ENCODE assay signal across 18 mouse cellular contexts in genomic region chr12:82744826-82745225, GRCm38 (mm10).
DNase-seq lines count a peak whose midpoint lies in the region; ATAC-seq and TF ChIP-seq lines count a peak whose summit lies in the region.
"Had no signal": no experiment of that assay in that cellular context is flagged by ENCODE, and none has a peak within 500 bp of the region (broad histone marks: within the 10 kb centered on the region; RNA-seq: fewer than 3 reads in every experiment).

No protein-coding gene starts in this region.

- no peak for ATAC-seq in lung, postnatal 0 days
- ATAC-seq: CD4-positive, CD25-positive, alpha-beta regulatory T cell, adult 4 months; forebrain, embryonic 13.5 days; forebrain, embryonic 15.5 days; forebrain, postnatal 0 days had no signal

- H3K27me3 ChIP-seq in heart, embryonic 10.5 days (ENCODE audit: insufficient read depth, poor library complexity, severe bottlenecking), result no peaks in the 10 kb centered on the region
- H3K27me3 ChIP-seq in CH12.LX (replicated peaks), result no peaks in the 10 kb centered on the region
- no peaks in the 10 kb centered on the region for H3K27me3 ChIP-seq in lung, postnatal 0 days (replicated peaks; ENCODE audit: insufficient read depth, low read length)
- H3K27me3 ChIP-seq: embryonic facial prominence, embryonic 12.5 days; forebrain, embryonic 13.5 days; forebrain, embryonic 15.5 days had no signal

- TF ChIP-seq POLR2A in CH12.LX (IDR thresholded peaks at IDR 0.05; ENCODE audit: low read depth, low read length), result no peak

- in situ Hi-C loops in CH12.LX (cut with MboI; ENCODE audit: low pct_ligation_motif_present, low pct_unique_long_range_greater_than_20kb, low sequenced_read_pairs), result no loop called here

- TF ChIP-seq EP300 in CH12.LX (IDR thresholded peaks at IDR 0.05; ENCODE audit: low read length), result no peak
- no peak for TF ChIP-seq EP300 in lung, postnatal 0 days (IDR thresholded peaks at IDR 0.05)

- H3K36me3 ChIP-seq in heart, embryonic 10.5 days, result no peaks in the 10 kb centered on the region
- H3K36me3 ChIP-seq in CH12.LX (replicated peaks in 1 of 2; ENCODE audit: control insufficient read depth in 1 of 2, insufficient read depth in 1 of 2, low read length in 1 of 2), result no peaks in the 10 kb centered on the region
- no peaks in the 10 kb centered on the region for H3K36me3 ChIP-seq in lung, postnatal 0 days (ENCODE audit: insufficient read depth, low read length)
- H3K36me3 ChIP-seq: embryonic facial prominence, embryonic 10.5 days; embryonic facial prominence, embryonic 12.5 days; forebrain, embryonic 15.5 days had no signal

- intact Hi-C loops in heart, postnatal 10 days (cut with DNase I), result no loop called here

- H3K9me3 ChIP-seq in heart, embryonic 10.5 days, result no peaks in the 10 kb centered on the region
- H3K9me3 ChIP-seq in CH12.LX (replicated peaks; ENCODE audit: low read length), result no peaks in the 10 kb centered on the region
- H3K9me3 ChIP-seq in lung, postnatal 0 days (ENCODE audit: low read length), result no peaks in the 10 kb centered on the region
- H3K9me3 ChIP-seq: embryonic facial prominence, embryonic 10.5 days; embryonic facial prominence, embryonic 12.5 days; forebrain, embryonic 13.5 days; forebrain, embryonic 15.5 days had no signal

- no peak overlapping the region for H3K4me2 ChIP-seq in CH12.LX (ENCODE audit: insufficient read depth, low read depth, poor library complexity, severe bottlenecking)
- H3K4me2 ChIP-seq in lung, postnatal 0 days (replicated peaks; ENCODE audit: low read depth, low read length), result no peak overlapping the region
- H3K4me2 ChIP-seq: embryonic facial prominence, embryonic 12.5 days; forebrain, embryonic 13.5 days; forebrain, embryonic 15.5 days had no signal

- H3K27ac ChIP-seq in heart, embryonic 10.5 days, result no peak overlapping the region
- H3K27ac ChIP-seq in CH12.LX (ENCODE audit: insufficient read depth, low read depth), result no peak overlapping the region
- no peak overlapping the region for H3K27ac ChIP-seq in lung, postnatal 0 days (ENCODE audit: low read length)
- H3K27ac ChIP-seq: embryonic facial prominence, embryonic 10.5 days; embryonic facial prominence, embryonic 12.5 days; forebrain, embryonic 13.5 days; forebrain, embryonic 15.5 days had no signal

- dilution Hi-C loops in CH12.LX (cut with MboI; ENCODE audit: extremely low pct_ligation_motif_present, extremely low pct_unique_long_range_greater_than_20kb, low sequenced_read_pairs), result no loop called here

- TF ChIP-seq RAD21 in CH12.LX (IDR thresholded peaks at IDR 0.05; ENCODE audit: low read depth, low read length), result no peak

- WGBS in heart, embryonic 10.5 days, result 48% methylated on average over 3 of the region's 3 CpGs
- 20% methylated on average over 3 of the region's 3 CpGs for WGBS in lung, postnatal 0 days

- H3K4me1 ChIP-seq in heart, embryonic 10.5 days, result no peaks in the 10 kb centered on the region
- peaks cover 2 to 44% of the 10 kb centered on the region in 2 experiments; a peak in 3 of 4 replicates for H3K4me1 ChIP-seq in CH12.LX (ENCODE audit: control insufficient read depth in 1 of 2, insufficient read depth in 2 of 2)
- no peaks in the 10 kb centered on the region for H3K4me1 ChIP-seq in lung, postnatal 0 days (ENCODE audit: insufficient read depth, low read depth, low read length)
- H3K4me1 ChIP-seq: embryonic facial prominence, embryonic 10.5 days; embryonic facial prominence, embryonic 12.5 days; forebrain, embryonic 13.5 days had no signal

- no peak overlapping the region for H3K9ac ChIP-seq in CH12.LX (ENCODE audit: insufficient read depth, low read depth)
- H3K9ac ChIP-seq in lung, postnatal 0 days (replicated peaks; ENCODE audit: low read depth), result no peak overlapping the region
- H3K9ac ChIP-seq: embryonic facial prominence, embryonic 12.5 days; forebrain, embryonic 13.5 days; forebrain, embryonic 15.5 days; forebrain, postnatal 0 days had no signal

- no peak for TF ChIP-seq CTCF in CH12.LX (conservative IDR thresholded peaks at IDR 0.05 in 1 of 2, IDR thresholded peaks at IDR 0.05 in 1 of 2; ENCODE audit: low read depth in 2 of 2, low read length in 2 of 2)
- no peak for TF ChIP-seq CTCF in lung, postnatal 0 days (IDR thresholded peaks at IDR 0.05)

- peak; percentile 66 for DNase-seq in heart, embryonic 10.5 days (ENCODE audit: low spot score)
- DNase-seq in heart, postnatal 10 days, result no peak
- DNase-seq in A20 (ENCODE audit: low read depth, low spot score), result peak; percentile 51
- DNase-seq in CH12.LX (ENCODE audit: extremely low read depth), result peak; percentile 34
- no peak for DNase-seq in lung, postnatal 0 days (ENCODE audit: low spot score)
- DNase-seq: adrenal gland, adult 8-10 months; adrenal gland, postnatal 14 days; adrenal gland, postnatal 36 days; cerebellum, adult 11-12 months; cerebellum, adult 2 months; cerebellum, adult 9-10 months; cerebellum, postnatal 25 days; forebrain, postnatal 0 days had no signal

- H3K4me3 ChIP-seq in heart, embryonic 10.5 days, result no peak overlapping the region
- H3K4me3 ChIP-seq in CH12.LX (replicated peaks in 1 of 3; ENCODE audit: low read depth in 2 of 3, low read length in 2 of 3, poor library complexity in 1 of 3), result no peak overlapping the region
- no peak overlapping the region for H3K4me3 ChIP-seq in lung, postnatal 0 days (ENCODE audit: low read depth, low read length)
- H3K4me3 ChIP-seq: embryonic facial prominence, embryonic 10.5 days; embryonic facial prominence, embryonic 12.5 days; forebrain, embryonic 13.5 days; forebrain, embryonic 15.5 days had no signal

- H3K79me2 ChIP-seq in CH12.LX (replicated peaks; ENCODE audit: control insufficient read depth, extremely low read depth, insufficient read depth, poor library complexity, severe bottlenecking), result no peaks in the 10 kb centered on the region

TF ChIP-seq in CH12.LX, 34 proteins besides CTCF, POLR2A, EP300 and RAD21:
- TF ChIP-seq TCF12 (IDR thresholded peaks at IDR 0.05; ENCODE audit: low read depth, low read length) (no peak), USF1 (IDR thresholded peaks at IDR 0.05; ENCODE audit: low read depth, low read length) (no peak)

Comparison
In these comparisons a context has a peak if more than half of its experiments do, and no peak if none do; other contexts are left out.
1. DNase-seq: peak in heart, embryonic 10.5 days (single experiment), A20 (single experiment) and CH12.LX (single experiment); none in heart, postnatal 10 days (0 of 2) and lung, postnatal 0 days (single experiment).